Mouse (Mus musculus): ENCODE measurements around the gene Psme2. TPM values are rescaled to one million over a fixed set of nuclear protein-coding genes. Genes with fewer than 3 reads are reported as not detected.
A peak's percentile ranks its signal among the peaks of the same experiment; 100 is the strongest.

The Psme2 gene
- polyA plus RNA-seq, 1 experiment from 2014 or later: 191 TPM

DNA sequence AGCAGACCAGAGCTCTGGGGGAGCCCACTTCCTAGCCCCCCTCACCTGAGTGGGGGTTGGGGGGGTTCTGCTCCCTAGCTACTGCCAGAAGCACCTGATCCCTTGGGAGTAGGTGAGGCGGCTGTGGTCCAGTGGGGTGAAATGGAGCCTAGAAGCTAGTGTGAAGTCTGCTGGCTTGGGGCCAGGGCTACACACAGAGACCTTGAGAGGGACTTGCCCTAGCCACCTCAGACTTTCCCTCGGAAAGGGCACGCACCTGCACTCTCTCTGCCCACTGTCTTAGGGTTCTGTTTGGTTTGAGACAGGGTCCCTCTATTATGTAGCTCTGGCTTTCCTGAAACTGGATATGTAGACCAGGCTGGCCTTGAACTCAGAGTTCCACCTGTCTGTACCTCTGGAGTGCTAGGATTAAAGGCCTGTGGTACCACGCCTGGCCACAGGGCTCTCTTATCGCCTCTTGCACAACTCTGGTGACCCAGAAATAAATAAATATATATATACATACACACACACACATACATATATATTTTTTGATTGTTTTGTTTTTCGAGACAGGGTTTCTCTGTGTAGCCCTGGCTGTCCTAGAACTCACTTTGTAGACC is 12.1 kb downstream of the Psme2 start:
- 18% methylated on average over 6 of the region's 6 CpGs for WGBS
- H3K36me3 ChIP-seq: peaks cover 34% of the 10 kb centered on the region

GRCm38 (mm10) chr14:55577871-55578667 is 12.8 kb downstream of the Psme2 start, which contains the start of gene Psme1:
TSS of gene Psme1 (plus strand) at chr14:55578123.
- H3K4me2 ChIP-seq: peak within 1 kb of the TSS; percentile 86
- H3K4me3 ChIP-seq: peak within 1 kb of the TSS; percentile 83
- no peaks in the 10 kb centered on the region for H3K27me3 ChIP-seq (replicated peaks)
- peak; percentile 45 for ATAC-seq (ENCODE audit: extremely low read depth, insufficient number of reproducible peaks, low FRiP score, low TSS enrichment)
- H3K9me3 ChIP-seq: no peaks in the 10 kb centered on the region
- H3K36me3 ChIP-seq: peaks cover 29% of the 10 kb centered on the region
- H3K4me1 ChIP-seq: peaks cover 50% of the 10 kb centered on the region
- H3K27ac ChIP-seq (replicated peaks): peak within 1 kb of the TSS; percentile 98
- H3K9ac ChIP-seq: peak within 1 kb of the TSS; percentile 94
- 1% methylated on average over 31 of the region's 32 CpGs for WGBS

More for the DNA sequence above, 12.1 kb downstream of the Psme2 start:
- peak overlapping the region; percentile 86 for H3K4me2 ChIP-seq
- H3K27me3 ChIP-seq (replicated peaks): no peaks in the 10 kb centered on the region
- 0 out of 2 replicates have a peak, but pooled peaks have one; percentile 1 for ATAC-seq (ENCODE audit: extremely low read depth, insufficient number of reproducible peaks, low FRiP score, low TSS enrichment)
- H3K4me3 ChIP-seq: peak overlapping the region; percentile 83
- H3K27ac ChIP-seq (replicated peaks): peak overlapping the region; percentile 87
- peaks cover 50% of the 10 kb centered on the region for H3K4me1 ChIP-seq
- no peaks in the 10 kb centered on the region for H3K9me3 ChIP-seq
- peak overlapping the region; percentile 94 for H3K9ac ChIP-seq

DNA sequence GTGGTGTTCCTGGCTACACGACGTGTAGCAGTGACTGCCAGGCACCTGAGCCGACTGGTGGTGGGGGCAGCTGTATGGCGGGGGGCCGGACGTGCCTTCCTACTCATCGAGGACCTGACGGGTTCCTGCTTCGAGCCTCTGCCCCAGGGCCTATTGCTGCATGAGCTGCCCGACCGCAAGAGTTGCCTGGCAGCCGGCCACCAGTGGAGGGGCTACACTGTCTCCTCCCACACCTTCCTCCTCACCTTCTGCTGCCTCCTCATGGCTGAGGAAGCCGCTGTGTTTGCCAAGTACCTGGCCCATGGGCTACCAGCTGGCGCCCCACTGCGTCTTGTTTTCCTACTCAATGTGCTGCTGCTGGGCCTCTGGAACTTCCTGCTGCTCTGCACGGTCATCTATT is 14.5 kb downstream of the Psme2 start:
- no peaks in the 10 kb centered on the region for H3K27me3 ChIP-seq (replicated peaks)
- peaks cover 19% of the 10 kb centered on the region for H3K36me3 ChIP-seq
- peak overlapping the region; percentile 84 for H3K9ac ChIP-seq
- H3K4me1 ChIP-seq: peaks cover 54% of the 10 kb centered on the region
- peak overlapping the region; percentile 72 for H3K4me2 ChIP-seq
- no peak for ATAC-seq (ENCODE audit: extremely low read depth, insufficient number of reproducible peaks, low FRiP score, low TSS enrichment)
- peak overlapping the region; percentile 53 for H3K4me3 ChIP-seq
- H3K27ac ChIP-seq (replicated peaks): peak overlapping the region; percentile 98
- H3K9me3 ChIP-seq: no peaks in the 10 kb centered on the region
- WGBS: 46% methylated on average over 16 of the region's 16 CpGs

DNA sequence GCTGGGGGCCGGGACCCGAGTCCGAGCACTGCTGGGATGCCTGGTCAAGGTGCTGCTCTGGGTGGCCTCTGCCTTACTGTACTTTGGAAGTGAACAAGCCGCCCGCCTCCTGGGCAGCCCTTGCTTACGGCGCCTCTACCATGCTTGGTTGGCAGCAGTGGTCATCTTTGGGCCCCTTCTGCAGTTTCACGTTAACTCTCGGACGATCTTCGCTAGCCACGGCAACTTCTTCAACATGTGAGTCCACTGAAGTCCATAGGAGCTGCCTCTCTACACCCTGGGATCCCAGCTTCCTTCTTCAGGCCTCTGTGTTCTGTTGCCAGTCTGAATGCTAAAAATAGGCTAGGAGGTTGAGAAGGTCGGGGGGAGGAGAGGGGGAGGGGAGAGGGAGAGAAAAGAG is 15.2 kb downstream of the Psme2 start:
- H3K36me3 ChIP-seq: peaks cover 14% of the 10 kb centered on the region
- 31% methylated on average over 13 of the region's 13 CpGs for WGBS
- H3K9me3 ChIP-seq: no peaks in the 10 kb centered on the region
- peak overlapping the region; percentile 53 for H3K4me3 ChIP-seq
- peak overlapping the region; percentile 84 for H3K9ac ChIP-seq
- peak overlapping the region; percentile 98 for H3K27ac ChIP-seq (replicated peaks)
- H3K4me2 ChIP-seq: peak overlapping the region; percentile 72
- no peaks in the 10 kb centered on the region for H3K27me3 ChIP-seq (replicated peaks)
- no peak for ATAC-seq (ENCODE audit: extremely low read depth, insufficient number of reproducible peaks, low FRiP score, low TSS enrichment)
- H3K4me1 ChIP-seq: peaks cover 58% of the 10 kb centered on the region

DNA sequence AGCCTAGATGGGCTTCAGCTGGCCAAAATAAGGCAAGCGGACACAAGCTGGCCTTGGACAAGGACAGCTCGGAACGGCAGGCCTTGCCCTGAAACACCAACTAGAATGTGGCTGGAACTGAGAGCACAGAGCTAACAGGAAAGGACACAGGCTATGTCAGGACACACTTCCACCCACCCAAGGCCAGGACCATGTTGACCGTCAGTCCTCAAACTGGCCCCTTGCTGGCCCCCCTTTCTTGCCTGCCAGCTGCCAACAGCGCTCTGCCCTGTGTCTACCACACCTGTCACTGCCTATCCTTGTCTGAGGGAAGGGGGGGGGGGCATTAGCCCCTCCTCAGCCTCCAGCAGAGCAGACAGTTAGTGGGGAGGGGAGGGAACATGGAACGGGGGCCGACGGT is 15.6 kb downstream of the Psme2 start, which contains the start of gene Fitm1:
Gene Fitm1, plus strand, starts transcription at position 316 of the 400 bp plus-strand sequence.
- Histone ChIP-seq H3K9me3 (no peaks in the 10 kb centered on the region), H3K4me1 (peaks cover 62% of the 10 kb centered on the region), H3K27ac (replicated peaks) (peak within 1 kb of the TSS; percentile 98), H3K27me3 (replicated peaks) (no peaks in the 10 kb centered on the region), H3K36me3 (peaks cover 14% of the 10 kb centered on the region), H3K9ac (peak within 1 kb of the TSS; percentile 84), H3K4me3 (peak within 1 kb of the TSS; percentile 53), H3K4me2 (peak within 1 kb of the TSS; percentile 72)
- 32% methylated on average over 8 of the region's 8 CpGs for WGBS
- peak; percentile 27; the same call in 1 of the 2 replicates for ATAC-seq (ENCODE audit: extremely low read depth, insufficient number of reproducible peaks, low FRiP score, low TSS enrichment)

GRCm38 (mm10) chr14:55571760-55572159 is 19.2 kb downstream of the Psme2 start:
- Histone ChIP-seq H3K36me3 (peaks cover 41% of the 10 kb centered on the region), H3K4me2 (no peak overlapping the region), H3K27me3 (replicated peaks) (no peaks in the 10 kb centered on the region), H3K4me1 (peaks cover 48% of the 10 kb centered on the region), H3K9ac (no peak overlapping the region), H3K9me3 (no peaks in the 10 kb centered on the region), H3K4me3 (no peak overlapping the region), H3K27ac (replicated peaks) (no peak overlapping the region)
- no peak for ATAC-seq (ENCODE audit: extremely low read depth, insufficient number of reproducible peaks, low FRiP score, low TSS enrichment)

DNA sequence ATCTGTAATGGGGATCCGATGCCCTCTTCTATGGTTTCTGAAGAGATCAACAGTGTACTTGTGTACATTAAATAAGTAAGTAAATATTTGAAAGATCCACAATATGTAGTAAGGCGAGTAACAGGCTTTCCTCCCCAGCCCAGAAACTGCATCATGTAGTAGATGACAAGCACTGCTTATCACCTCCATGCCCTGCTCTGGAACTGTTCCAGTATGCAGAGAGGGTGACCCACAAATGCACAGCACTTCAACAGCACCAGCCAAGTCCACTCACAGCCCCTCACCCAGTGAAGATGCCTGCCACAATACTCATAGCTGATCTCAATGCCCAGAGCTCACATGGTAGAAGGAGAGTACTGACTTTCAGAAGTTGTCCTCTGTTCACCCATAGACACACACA is 20.3 kb downstream of the Psme2 start:
- Histone ChIP-seq H3K27ac (replicated peaks) (peak overlapping the region; percentile 48), H3K9ac (no peak overlapping the region), H3K4me2 (no peak overlapping the region), H3K4me3 (no peak overlapping the region), H3K9me3 (no peaks in the 10 kb centered on the region), H3K36me3 (peaks cover 53% of the 10 kb centered on the region), H3K27me3 (replicated peaks) (no peaks in the 10 kb centered on the region), H3K4me1 (peaks cover 36% of the 10 kb centered on the region)
- WGBS: 72% methylated on average over 2 of the region's 2 CpGs
- no peak for ATAC-seq (ENCODE audit: extremely low read depth, insufficient number of reproducible peaks, low FRiP score, low TSS enrichment)

DNA sequence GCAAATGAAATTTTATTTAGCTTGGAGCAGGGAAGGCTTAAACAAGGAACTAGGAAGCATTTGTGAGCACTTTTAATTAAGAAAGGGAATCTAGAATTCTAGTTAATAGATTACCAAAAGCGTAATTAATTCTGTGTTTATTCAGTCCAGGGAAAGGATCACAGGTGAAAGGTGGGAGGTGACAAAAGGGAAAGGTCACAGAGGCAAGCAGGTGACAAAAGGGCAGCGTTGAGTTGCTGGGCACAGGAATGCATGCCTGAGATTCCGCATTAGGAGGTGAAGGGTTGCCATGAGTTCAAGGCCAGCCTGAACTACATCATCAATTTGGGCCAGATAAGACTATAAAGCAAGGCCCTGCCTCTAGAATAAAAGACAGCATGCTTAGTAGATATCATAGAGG is 23.4 kb downstream of the Psme2 start:
- H3K27ac ChIP-seq (replicated peaks): no peak overlapping the region
- H3K36me3 ChIP-seq: peaks cover 83% of the 10 kb centered on the region
- 82% methylated on average over 3 of the region's 3 CpGs for WGBS

GRCm38 (mm10) chr14:55565748-55566147 is 25.2 kb downstream of the Psme2 start:
- ATAC-seq (ENCODE audit: extremely low read depth, insufficient number of reproducible peaks, low FRiP score, low TSS enrichment): no peak
- Histone ChIP-seq H3K9ac (no peak overlapping the region), H3K36me3 (peaks cover 85% of the 10 kb centered on the region), H3K4me3 (no peak overlapping the region), H3K27ac (replicated peaks) (no peak overlapping the region), H3K9me3 (no peaks in the 10 kb centered on the region), H3K4me1 (peaks cover 26% of the 10 kb centered on the region), H3K4me2 (no peak overlapping the region), H3K27me3 (replicated peaks) (no peaks in the 10 kb centered on the region)
- WGBS: 89% methylated on average over 3 of the region's 3 CpGs

More for the DNA sequence above, 23.4 kb downstream of the Psme2 start:
- Histone ChIP-seq H3K4me2 (no peak overlapping the region), H3K9me3 (no peaks in the 10 kb centered on the region), H3K4me1 (peaks cover 20% of the 10 kb centered on the region), H3K4me3 (no peak overlapping the region), H3K9ac (no peak overlapping the region), H3K27me3 (replicated peaks) (no peaks in the 10 kb centered on the region)
- ATAC-seq (ENCODE audit: extremely low read depth, insufficient number of reproducible peaks, low FRiP score, low TSS enrichment): no peak

DNA sequence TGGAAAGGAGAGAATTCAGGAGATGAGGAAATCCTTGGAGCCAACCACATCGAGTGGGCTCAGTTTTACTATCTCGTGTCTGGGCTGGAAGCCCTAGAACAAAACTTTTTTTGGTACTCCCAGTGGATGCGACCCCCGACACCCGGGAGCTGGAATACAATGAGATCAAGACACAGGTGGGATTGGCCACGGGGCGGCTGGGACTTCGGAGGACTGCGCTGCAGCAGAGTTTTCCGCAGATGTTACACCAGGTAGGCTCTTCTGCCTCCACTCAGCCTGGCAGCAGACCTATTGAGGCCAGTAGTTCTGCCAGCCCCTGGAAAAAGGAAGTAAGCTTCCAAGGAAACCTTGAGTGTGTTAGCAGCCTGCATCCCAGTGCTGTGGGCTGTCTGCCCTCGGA is 27.7 kb downstream of the Psme2 start:
- 86% methylated on average over 11 of the region's 11 CpGs for WGBS
- ATAC-seq (ENCODE audit: extremely low read depth, insufficient number of reproducible peaks, low FRiP score, low TSS enrichment): no peak
- Histone ChIP-seq H3K4me3 (no peak overlapping the region), H3K27me3 (replicated peaks) (no peaks in the 10 kb centered on the region), H3K4me1 (peaks cover 20% of the 10 kb centered on the region), H3K9me3 (no peaks in the 10 kb centered on the region), H3K4me2 (no peak overlapping the region), H3K36me3 (peaks cover 60% of the 10 kb centered on the region), H3K27ac (replicated peaks) (no peak overlapping the region), H3K9ac (no peak overlapping the region)

- no peak overlapping the region for H3K4me3 ChIP-seq
- no peak for ATAC-seq (ENCODE audit: extremely low read depth, insufficient number of reproducible peaks, low FRiP score, low TSS enrichment)
- no peaks in the 10 kb centered on the region for H3K27me3 ChIP-seq (replicated peaks)
- H3K4me2 ChIP-seq: peak overlapping the region; percentile 78; the same call in 1 of the 2 replicates
- H3K4me1 ChIP-seq: peaks cover 27% of the 10 kb centered on the region
- H3K9me3 ChIP-seq: no peaks in the 10 kb centered on the region
- H3K36me3 ChIP-seq: peaks cover 46% of the 10 kb centered on the region
- no peak overlapping the region for H3K27ac ChIP-seq (replicated peaks)
- no peak overlapping the region for H3K9ac ChIP-seq
- 87% methylated on average over 10 of the region's 10 CpGs for WGBS
Observed at GRCm38 (mm10) chr14:55561860-55562259, 29.1 kb downstream of the Psme2 start.
